Mouse (Mus musculus): ENCODE data around the gene Cass4.

Cass4 gene

GRCm38 (mm10) chr2:172384715-172385114 lies 8.9 kb upstream of the Cass4 start:
- no peak for DNase-seq (ENCODE audit: extremely low spot score, low spot score)

- no peak for DNase-seq (ENCODE audit: extremely low spot score, low spot score)
Observed at GRCm38 (mm10) chr2:172390341-172390740, 3.3 kb upstream of the Cass4 start.

GRCm38 (mm10) chr2:172392041-172392521 lies 1.5 kb upstream of the Cass4 start:
- DNase-seq (ENCODE audit: extremely low spot score, low spot score) = no peak

GRCm38 (mm10) chr2:172394052-172394392 lies 428 bp downstream of the Cass4 start:
- no peak for DNase-seq (ENCODE audit: extremely low spot score, low spot score)

- no peak for DNase-seq (ENCODE audit: extremely low spot score, low spot score)
Observed at GRCm38 (mm10) chr2:172394671-172395070, 1.1 kb downstream of the Cass4 start.

- no peak for DNase-seq (ENCODE audit: extremely low spot score, low spot score)
Observed at GRCm38 (mm10) chr2:172395961-172396360, 2.4 kb downstream of the Cass4 start.

- no peak for DNase-seq (ENCODE audit: extremely low spot score, low spot score)
Observed at GRCm38 (mm10) chr2:172399901-172400300, 6.3 kb downstream of the Cass4 start.

- DNase-seq (ENCODE audit: extremely low spot score, low spot score) = no peak
Observed at GRCm38 (mm10) chr2:172401116-172401825, 7.7 kb downstream of the Cass4 start.

GRCm38 (mm10) chr2:172404239-172404638 lies 10.6 kb downstream of the Cass4 start:
- DNase-seq (ENCODE audit: extremely low spot score, low spot score) = no peak

GRCm38 (mm10) chr2:172405011-172405410 lies 11.4 kb downstream of the Cass4 start:
- DNase-seq (ENCODE audit: extremely low spot score, low spot score) = no peak

- no peak for DNase-seq (ENCODE audit: extremely low spot score, low spot score)
Observed at GRCm38 (mm10) chr2:172406173-172406572, 12.6 kb downstream of the Cass4 start.

- no peak for DNase-seq (ENCODE audit: extremely low spot score, low spot score)
Observed at GRCm38 (mm10) chr2:172407499-172407898, 13.9 kb downstream of the Cass4 start.

- DNase-seq (ENCODE audit: extremely low spot score, low spot score) = no peak
Observed at GRCm38 (mm10) chr2:172410686-172411085, 17.1 kb downstream of the Cass4 start.

- no peak for DNase-seq (ENCODE audit: extremely low spot score, low spot score)
Observed at GRCm38 (mm10) chr2:172411091-172411490, 17.5 kb downstream of the Cass4 start.

- peak; percentile 59 for DNase-seq (ENCODE audit: extremely low spot score, low spot score)
Observed at GRCm38 (mm10) chr2:172412454-172412853, 18.9 kb downstream of the Cass4 start.

- DNase-seq (ENCODE audit: extremely low spot score, low spot score) = no peak
Observed at GRCm38 (mm10) chr2:172413273-172413672, 19.7 kb downstream of the Cass4 start.

GRCm38 (mm10) chr2:172413894-172414293 lies 20.3 kb downstream of the Cass4 start:
- no peak for DNase-seq (ENCODE audit: extremely low spot score, low spot score)

GRCm38 (mm10) chr2:172416218-172416617 lies 22.6 kb downstream of the Cass4 start:
- DNase-seq (ENCODE audit: extremely low spot score, low spot score) = no peak

GRCm38 (mm10) chr2:172416876-172417275 lies 23.3 kb downstream of the Cass4 start:
- no peak for DNase-seq (ENCODE audit: extremely low spot score, low spot score)

GRCm38 (mm10) chr2:172418208-172418607 lies 24.6 kb downstream of the Cass4 start:
- no peak for DNase-seq (ENCODE audit: extremely low spot score, low spot score)

- no peak for DNase-seq (ENCODE audit: extremely low spot score, low spot score)
Observed at GRCm38 (mm10) chr2:172430609-172431008, 37.0 kb downstream of the Cass4 start.

- no peak for DNase-seq (ENCODE audit: extremely low spot score, low spot score)
Observed at GRCm38 (mm10) chr2:172433746-172434145, 40.2 kb downstream of the Cass4 start.

- DNase-seq (ENCODE audit: extremely low spot score, low spot score) = no peak
Observed at GRCm38 (mm10) chr2:172437371-172437952, 43.9 kb downstream of the Cass4 start.

All from neural tube, embryonic 10.5 days (tissue).